Mouse (Mus musculus) lung, adult 2 months (tissue): Measurements from ENCODE around the gene Irak2.

Experiments
- CTCF ChIP-seq: fragments of 200-500 bp; IDR thresholded peaks from 2 replicates; pipeline ENCODE4 v1.5.1; 2011; ENCODE audit warnings: mild to moderate bottlenecking, low read length, control low read depth; ENCODE audit not compliant: insufficient read depth
- POLR2A ChIP-seq: fragments of 200-500 bp; IDR thresholded peaks from 2 replicates; pipeline ENCODE4 v1.6.1; 2011; ENCODE audit warnings: low read depth, mild to moderate bottlenecking, control low read depth, low read length, borderline replicate concordance; ENCODE audit errors: extremely low read depth

- no peak for TF ChIP-seq CTCF
- TF ChIP-seq POLR2A: no peak
Measured at GRCm38 (mm10) chr6:113643021-113643420, 4.8 kb downstream of the Irak2 start.
